Mouse (Mus musculus) E14TG2a.4 (cell line): ENCODE measurements around the gene Sympk.

Experiments
- CTCF ChIP-seq: conservative IDR thresholded peaks from 2 replicates; pipeline ENCODE4 v1.5.1; 2014; ENCODE audit warnings: low read length
- NANOG ChIP-seq: IDR thresholded peaks from 2 replicates; pipeline ENCODE4 v1.6.1; 2014; ENCODE audit warnings: borderline replicate concordance, low read length, mixed read lengths
- POU5F1 ChIP-seq: IDR thresholded peaks from 2 replicates; pipeline ENCODE4 v1.6.1; 2014; ENCODE audit warnings: low read length, borderline replicate concordance

DNA sequence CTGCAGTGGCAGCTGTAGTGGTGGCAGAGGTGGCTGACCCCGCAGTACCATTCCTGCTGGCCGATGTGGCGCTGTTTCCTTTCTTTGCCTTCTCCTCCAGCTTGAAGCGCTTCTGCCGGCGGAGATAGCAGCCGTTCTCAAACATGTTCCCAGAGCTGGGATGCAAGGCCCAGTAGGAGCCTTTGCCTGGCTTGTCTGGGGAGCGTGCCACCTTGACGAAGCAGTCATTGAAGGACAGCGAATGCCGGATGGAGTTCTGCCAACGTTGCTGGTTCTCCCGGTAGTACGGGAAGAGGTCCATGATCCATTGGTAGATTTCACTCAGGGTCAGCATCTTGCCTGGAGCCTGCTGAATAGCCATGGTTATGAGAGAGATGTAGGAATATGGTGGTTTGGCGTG, 9.7 kb upstream of the Sympk start:
- TF ChIP-seq CTCF (no peak), NANOG (no peak), POU5F1 (no peak)
